Mouse (Mus musculus) kidney, postnatal 36 days (tissue): ENCODE data around the gene Slc29a4.

Experiments
- DNase-seq, 2 experiments: peaks; one replicate each; pipeline ENCODE4 v3.0.0; 2021 to 2022; ENCODE audit warnings: mixed read lengths in 2 of 2

Slc29a4 gene

DNA sequence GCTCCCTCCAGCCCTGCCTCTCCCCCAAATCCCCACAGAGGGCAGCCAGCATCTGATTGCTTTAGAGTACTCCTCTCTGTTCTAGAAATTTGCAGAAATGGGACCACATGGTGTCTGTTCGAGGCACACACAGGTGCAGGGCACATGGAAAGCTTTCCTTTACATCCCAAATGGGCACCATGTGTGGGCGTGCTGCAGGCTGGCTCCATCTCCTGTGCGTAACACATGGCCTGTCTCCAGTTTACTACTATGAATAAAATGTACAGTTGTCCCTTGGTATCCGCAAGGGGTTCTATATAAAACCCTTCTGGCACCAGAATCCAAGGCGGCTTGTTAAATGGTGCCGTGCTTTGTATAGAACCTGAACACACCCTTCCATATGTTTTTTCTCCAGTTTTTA is 4.6 kb downstream of the Slc29a4 start:
- no peak for DNase-seq

DNA sequence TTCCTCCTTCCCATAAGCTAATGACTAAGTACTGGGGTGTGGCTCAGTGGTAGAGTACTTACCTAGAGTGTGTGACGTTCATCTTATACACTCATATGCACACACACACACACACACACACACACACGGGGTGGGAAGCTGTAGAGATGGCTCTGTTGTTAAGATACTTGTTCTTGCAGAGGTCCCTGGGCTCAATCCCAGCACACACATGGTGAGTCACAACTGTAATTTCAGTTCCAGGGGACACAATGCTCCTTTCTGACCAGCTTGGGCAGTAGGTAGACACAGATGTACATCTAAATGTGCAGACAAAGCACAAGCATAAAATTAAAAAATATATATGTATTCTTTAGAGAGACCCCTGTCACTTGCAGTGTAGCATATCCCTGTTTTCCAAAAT is 5.4 kb downstream of the Slc29a4 start:
- DNase-seq, result no peak

DNA sequence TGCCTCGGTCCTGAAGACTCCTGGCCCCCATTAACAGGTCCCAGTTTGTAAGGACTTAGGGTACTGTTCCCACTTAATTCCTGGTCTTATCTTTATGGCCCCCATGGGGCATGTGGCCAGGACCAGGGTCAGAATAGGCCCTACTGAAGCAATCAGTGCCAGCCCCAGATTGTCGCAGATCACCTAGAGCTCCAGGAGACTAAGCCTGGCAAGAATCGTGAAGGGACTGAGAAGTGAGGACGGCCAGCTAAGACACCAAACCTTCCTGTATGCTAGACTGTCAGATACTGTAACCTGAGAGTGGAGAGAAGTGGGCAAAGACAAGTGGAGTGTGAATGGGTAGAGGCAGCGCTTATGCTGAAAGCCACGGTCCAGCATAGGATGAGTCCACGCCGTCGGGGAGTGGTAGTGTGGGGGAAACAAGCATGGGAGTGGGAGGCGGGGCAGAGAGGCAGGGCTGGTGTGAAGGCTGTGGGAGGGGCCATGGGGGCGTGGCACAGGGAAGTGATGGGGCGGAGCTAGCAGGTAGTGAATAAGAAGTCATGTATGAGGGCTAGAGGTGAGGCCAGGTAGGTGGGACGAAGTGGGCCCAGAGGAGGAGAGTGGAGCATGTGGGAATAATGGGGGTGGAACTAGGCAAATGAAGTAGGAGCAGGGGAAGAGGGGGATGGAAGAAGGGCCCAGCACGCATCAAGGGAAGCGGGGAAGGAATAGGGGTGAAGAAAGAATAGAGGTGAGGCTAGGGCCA is 8.7 kb downstream of the Slc29a4 start:
- DNase-seq, result peak in 1 of 2 experiments; percentile 45

DNA sequence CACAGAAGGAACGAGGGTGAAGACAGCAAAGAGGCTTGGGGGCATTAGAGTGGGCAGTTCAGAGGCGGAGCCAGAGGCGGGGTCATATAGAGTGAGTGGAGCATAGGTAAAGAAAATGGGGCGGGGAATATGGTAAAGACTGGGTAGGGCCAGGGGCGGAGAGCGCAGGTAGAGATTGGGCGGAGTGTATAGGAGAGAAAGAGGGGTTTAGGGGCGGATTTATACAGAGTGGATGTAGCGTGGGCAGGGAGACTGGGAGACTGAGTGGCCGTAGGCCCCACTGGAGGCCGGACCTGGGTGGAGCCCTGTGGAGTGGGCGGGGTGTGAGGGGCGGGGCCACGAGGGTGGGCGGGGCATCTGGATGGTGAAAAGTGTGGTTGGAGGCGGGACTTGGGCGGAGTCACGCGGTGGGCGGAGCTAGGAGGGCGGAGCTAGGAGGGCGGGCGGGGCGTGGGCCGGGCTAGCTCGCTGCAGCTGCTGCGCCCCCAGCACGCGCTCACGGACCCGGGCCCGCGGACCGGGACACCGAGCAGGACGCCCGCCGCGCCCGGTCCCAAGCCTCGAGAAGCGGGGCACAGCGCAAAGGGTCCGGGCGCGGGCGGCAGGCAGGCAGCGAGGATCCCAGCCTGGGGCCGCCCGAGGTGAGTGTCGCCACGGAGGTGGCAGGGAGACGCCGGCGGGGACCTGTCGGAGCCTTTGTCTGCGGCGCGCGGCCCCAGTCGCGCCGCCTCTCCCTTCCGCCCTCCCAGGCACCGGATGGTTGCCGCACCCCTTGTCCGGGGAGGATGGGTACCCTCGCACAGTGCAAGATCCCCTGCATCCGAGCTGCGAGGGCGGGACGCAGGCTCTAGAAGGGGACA is 9.6 kb downstream of the Slc29a4 start:
- peak in 1 of 2 experiments; percentile 33 for DNase-seq

DNA sequence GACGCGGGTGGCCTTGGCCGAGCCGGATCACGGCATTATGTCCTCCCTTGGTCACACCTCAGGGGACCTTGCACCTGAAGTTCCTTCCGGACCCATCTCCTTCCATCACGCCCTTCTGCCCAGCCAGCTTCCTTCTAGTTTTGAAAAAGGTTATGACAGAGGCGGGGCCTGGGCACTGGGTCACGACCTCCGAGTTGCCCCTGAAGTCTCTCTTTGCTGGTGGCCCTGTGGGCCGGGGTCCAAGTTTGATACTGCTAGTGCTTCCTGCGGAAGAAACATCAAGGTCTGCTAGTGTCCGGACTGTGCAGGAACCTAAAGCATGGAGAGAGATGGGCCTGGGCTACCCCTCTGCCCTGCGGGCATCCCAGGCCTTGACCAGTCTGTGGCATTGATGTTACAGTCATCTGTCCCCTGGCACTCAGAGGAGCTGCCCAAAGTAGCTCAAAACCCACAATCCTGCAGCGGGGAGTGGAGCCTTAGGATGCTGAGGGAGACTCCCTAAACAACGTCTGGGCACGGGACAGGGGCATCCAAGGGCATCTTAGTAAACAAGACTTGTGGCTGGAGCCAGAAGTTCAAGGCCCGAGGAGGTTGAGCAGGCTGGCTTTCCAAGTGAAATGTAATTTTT is 10.3 kb downstream of the Slc29a4 start:
- no peak for DNase-seq

DNA sequence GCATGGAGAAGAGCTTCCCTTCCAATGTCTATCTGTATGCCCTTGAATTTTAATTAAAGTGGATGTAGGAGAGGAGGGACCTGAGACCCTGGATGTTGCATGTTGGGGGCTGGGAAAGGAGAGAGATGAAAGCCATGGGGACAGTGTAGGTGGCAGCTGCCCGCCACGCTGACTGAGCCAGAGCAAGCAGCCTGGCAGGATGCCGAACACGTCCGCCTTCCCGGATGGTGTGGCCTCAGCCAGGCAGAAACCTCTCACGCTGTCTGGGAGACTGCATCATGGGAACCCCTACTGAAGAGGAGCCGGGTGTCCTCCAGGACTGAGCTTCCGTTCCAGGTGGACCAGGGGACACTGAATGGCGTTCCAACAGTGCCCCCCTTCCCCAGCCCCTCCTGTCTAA is 11.3 kb downstream of the Slc29a4 start:
- no peak for DNase-seq

DNA sequence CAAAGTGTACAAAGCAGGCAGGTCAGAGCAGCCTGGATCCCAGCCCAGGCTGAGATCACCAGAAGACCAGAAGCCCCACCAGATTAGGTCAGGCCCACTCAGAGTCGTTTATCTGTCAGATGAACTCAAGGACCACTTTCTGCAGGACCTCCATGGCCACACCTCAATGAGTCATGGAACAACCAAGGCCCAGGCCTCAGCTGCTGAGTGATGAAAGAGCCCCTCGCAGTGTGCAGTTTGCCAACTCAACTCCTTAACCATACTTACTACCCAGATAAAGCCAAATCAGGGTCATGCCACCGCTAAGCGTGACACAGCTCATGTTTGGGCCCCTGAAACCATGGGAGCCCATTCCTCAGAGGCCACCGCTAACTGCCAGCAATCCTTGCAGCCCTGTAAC is 15.4 kb downstream of the Slc29a4 start:
- DNase-seq, result no peak

DNA sequence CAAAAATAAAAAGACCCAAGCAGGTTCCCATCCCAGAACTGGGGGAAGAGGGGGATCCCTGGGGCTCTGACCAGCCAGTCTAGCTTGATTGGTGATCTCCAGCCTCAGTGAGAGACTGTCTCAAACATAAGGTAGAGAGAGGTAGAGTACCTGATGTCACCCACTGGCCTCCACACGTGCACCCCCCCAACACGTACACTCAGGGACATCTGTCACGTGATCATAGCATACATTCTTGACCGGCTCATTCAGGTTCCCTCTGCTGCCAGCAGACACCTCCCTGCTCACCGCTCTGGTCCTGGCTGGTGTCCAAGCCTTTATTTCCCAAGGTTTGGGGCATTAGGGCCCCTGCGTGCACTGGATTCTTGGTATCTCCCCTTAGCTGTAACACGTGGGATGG is 17.1 kb downstream of the Slc29a4 start:
- DNase-seq, result no peak

DNA sequence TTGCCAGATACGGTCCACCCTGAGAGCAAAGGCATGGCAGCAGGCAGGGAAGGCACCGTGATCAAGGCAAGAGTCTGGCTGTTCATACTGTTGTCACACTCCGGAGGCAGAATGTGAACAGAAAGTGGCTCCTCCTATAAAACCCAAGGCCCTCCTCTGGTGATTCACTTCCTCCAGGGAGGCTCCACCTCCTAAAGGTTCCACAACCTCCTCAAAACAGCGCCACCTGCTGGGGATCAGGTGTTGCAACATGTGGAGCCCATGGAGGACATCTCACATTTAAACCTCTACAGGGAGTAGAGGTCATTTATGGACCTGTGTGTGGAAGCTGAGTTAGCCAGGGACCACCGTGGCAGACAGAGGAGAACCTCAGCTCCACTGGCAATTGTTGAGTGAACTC is 20.1 kb downstream of the Slc29a4 start:
- DNase-seq, result no peak

DNA sequence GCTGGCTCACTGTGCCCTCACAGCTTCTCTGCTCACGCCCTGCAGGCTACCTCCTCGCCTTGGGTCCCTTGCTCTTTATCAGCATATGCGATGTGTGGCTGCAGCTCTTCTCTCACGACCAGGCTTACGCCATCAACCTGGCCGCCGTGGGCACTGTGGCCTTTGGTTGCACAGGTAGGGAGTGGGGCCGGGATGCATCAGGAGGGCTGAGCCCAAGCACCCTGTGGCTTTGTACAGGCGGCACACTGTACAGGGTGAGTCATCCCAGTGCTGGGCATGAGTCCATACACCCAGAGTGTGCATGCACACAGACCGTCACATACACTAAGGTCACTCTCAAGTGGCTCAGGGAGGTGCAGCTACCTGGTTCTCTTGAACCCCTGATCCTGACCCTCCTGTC is 21.7 kb downstream of the Slc29a4 start:
- no peak for DNase-seq

DNA sequence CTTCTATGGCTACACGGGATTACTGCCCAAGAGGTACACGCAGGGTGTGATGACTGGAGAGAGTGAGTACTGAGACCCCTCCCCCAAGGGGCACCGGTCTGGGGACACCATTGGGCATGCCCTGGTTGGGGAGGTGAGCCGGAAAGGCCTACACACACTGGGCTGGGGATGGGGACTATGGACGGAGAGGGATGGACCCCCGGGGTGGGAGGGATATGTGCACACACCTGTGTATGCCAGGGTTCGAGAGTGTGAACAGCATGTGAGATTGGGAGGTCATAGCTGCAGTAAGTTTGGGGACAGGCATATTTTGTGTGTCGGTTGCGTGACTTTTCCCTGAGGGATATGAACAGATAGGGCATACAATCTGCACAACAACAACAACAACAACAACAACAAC is 22.7 kb downstream of the Slc29a4 start:
- DNase-seq, result no peak

DNA sequence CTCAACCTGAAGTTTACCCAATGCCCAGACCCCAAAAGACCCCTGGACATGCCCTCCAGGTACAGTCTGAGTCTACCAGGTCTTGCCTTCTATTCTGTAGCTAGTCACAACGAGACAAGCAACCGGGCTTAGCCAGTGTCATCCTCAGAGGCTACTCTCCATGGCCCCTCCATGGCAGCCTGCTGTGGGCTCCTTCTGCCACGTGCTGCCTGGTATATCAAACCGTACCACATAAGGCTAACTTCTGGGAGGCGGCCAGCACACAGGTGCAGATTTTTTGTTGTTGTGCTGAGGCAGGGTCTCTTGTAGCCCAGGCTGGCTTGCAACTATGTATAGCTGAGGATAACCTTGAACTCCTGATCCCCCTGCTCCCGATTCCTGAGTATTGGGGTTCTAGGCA is 23.7 kb downstream of the Slc29a4 start:
- DNase-seq, result no peak

DNA sequence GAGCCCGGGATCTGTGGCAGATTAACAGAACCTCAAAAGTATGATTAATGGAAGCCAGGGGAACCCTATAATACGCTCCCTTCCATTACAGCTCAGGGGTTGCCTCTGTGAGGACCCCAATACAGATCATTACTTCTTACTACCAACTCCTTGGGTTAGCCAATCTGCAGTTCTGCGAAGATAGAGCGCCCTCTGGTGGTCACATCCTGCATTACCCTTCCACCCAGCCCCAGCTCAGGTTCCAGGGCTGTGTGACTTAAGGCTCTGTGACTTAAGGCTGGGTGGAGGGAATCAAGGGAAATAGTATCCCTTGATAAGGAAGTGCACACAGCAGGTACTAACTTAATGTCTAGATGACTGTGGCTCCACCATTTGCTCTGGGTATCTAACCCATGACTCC is 25.7 kb downstream of the Slc29a4 start:
- peak; percentile 66 to 91 for DNase-seq

DNA sequence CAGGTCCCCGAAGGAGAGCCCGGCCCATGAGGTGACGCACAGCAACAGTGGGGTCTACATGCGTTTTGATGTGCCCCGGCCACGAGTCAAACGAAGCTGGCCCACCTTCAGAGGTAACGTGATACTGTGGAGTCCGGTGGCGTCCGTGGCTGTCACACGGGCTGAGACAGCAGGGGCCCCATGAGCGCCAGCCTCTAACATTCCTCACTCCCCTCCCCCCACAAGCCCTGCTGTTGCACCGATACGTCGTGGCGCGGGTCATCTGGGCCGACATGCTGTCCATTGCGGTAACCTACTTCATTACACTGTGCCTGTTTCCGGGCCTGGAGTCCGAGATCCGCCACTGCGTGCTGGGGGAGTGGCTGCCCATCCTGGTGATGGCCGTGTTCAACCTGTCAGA is 26.2 kb downstream of the Slc29a4 start:
- DNase-seq, result no peak

DNA sequence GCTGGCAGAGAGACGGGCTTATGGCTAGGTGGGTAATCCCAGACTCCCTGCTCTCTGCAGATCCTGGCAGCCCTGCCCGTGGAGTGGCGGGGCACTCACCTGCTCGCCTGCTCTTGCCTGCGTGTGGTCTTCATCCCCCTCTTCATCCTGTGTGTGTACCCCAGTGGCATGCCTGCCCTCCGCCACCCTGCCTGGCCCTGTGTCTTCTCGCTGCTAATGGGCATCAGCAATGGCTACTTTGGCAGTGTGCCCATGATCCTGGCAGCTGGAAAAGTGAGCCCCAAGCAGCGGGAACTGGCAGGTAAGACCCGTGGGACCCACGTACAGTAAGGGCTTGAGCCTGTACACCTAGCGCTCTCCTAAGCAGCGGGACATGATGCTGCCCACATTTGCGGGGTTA is 27.6 kb downstream of the Slc29a4 start:
- no peak for DNase-seq

DNA sequence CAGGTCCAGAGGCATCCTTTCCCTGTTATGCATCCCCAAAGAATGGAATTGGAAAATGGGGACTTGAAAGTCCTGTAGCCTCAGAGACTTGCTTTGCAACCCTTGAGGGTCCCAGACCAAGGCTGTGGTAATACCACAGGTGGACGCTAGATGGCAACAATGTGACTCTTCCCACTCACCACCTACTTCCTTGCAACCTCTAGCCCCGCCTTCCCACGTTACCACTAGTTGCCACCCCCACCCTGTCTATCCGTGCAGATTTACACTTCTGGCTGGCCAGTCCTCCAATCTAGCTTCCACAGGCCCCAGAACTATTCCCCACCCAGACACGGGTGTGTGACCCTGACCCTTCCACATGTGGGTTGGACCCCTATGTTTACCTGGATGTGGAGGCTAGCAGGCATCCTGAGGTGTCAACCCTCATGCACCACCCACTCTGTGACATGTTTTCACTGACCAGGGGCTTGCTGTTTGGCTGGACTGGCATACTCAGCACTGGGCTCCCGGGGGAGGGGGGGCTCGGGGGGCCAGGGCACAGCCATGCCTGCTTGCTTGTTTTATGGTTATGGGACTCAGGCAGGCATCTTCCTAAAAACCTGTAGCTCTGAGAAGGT is 31.3 kb downstream of the Slc29a4 start:
- peak; percentile 67 to 83 for DNase-seq

DNA sequence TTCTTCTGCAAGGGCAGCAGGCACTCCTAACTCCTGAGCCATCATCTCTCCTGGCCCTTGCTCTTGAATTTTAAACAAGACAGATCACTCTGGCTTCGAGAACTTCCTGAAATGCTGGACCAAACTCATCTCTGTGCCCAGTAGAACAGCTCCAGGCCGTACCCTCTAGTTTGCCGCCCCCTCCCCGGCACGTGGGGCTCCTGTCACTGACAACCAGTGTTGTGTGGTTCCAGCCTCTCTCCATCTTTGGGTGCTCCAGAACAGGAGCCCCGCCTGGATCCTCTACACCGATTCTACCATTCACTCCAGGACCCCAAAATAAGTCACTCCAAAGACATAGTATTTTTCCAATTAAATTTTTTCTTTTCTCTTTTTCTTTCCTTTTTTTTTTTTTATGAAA is 32.0 kb downstream of the Slc29a4 start:
- no peak for DNase-seq

DNA sequence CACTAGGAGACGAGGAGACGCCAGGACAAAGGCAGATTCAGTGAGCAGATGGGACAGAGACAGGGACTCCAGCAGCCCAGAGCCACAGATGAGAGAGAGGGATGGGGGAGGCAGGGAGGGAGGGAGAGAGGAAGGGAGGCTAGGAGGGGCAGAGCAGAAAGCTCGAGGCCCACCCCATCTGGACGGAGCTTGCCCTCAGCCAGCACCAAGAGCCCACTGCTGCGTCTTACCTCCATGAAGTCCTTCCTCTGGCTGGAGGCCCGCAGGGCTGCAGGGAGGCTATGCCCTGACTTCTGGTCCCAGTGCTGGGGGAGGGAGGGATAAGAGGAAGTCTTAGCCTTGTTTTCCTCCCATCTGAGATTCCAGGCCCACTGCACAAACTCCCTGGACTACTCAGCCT is 34.4 kb downstream of the Slc29a4 start:
- DNase-seq, result no peak

DNA sequence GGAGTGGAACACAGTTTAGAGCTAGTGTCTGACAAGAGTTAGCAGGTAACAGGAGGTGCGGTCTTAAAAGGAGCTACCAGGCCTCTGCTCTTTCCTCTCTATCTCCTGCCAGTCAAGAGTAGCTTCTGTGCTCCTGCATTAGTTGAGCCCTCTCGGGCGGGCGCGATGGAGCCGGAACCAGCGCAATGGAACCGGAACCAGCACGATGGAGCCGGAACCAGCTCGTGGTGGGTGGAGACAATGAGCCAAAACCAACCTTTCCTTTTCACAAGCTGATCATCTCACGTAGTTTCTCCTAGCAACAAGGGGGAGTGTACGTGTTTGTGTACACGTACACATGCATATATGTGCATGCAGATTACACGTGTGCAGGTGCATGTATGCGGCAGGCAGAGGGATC is 36.0 kb downstream of the Slc29a4 start:
- DNase-seq, result no peak

DNA sequence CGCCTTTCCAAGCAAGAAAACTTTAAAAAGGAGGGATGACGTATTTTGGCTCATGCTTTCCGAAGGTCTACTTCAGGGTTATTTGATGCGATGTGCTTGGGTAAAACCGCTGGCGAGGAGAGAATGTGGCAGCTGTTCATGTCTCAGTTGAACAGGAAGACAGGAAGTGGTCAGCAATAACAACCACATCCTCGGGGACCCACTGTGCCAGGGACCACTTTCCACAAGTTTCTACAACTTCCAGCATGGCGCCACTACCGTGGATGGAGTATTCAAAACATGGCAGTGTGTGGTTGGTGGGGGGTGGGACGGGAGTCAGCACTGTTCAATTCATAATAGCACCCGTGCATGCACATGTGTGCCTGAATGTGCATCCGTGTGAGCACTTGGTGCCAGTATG is 38.0 kb downstream of the Slc29a4 start:
- DNase-seq, result no peak

DNA sequence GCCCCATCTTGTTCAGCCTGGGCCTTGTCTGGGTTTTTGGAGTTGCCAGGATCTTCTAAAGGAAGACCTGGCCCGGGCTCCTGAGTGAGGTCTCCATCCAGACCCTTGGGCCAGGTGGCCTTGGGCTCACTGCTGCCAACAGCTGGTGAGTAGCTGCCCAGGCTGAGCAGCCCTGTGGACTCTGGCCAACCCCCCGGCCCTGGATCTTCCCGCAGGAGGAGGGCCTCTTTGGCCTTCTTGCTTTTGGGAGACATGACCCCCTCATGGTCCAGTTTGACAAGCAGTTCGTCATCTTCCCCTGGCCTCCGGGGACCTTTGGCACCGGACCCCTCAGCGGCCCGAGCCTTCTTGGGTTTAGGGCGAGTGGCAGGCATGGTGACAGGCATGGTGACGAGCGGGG is 39.6 kb downstream of the Slc29a4 start:
- no peak for DNase-seq

DNA sequence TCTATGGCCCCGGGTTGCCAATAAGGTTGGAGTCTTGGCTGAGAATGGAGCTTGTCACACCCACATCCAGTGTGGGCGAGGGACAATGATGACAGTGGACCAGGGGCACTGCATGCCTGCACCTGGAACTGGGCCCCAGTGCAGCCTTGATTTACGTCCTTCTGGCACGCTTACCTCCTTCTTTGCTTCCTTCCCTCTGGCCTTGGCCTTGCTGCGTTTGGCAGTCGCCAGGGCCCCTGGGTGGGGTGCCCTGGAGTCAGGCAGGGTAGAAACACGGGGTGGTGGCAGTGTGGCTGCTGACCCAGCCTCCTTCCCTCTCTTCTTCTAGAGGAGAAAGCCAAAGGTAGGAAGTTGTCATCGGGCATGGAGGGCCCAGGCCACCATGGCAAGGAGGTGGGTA is 47.6 kb downstream of the Slc29a4 start:
- no peak for DNase-seq

DNA sequence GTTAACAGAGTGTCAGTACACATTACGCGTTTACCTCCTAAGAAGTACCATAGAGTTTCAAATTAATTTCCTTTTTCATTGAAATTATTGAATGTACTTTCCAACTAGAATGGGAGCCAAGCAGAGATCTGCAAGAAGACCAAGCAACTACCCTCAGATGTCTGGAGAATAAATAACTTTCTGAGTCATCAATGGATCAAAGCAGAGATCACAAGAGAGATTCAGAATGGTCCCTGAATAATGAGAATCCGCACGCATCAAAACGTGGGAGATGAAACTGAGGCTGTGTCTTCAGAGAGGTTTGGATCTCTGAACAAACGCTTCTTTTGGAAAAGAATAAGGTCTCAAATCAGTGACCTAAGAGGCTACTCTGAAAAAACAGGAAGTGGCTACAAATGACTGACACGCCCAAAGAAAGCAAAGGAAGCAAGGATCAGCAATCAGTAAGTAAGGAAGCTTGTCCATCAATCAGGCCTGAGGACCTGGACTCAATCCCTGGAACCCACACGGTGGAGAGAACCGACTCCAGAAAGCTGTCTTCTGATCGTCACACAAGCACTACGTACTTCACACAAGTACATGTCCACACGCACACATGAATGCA is 54.8 kb downstream of the Slc29a4 start:
- DNase-seq, result no peak
